Mouse (Mus musculus): ENCODE measurements around the gene Cacnb3.

Gene Cacnb3

DNA sequence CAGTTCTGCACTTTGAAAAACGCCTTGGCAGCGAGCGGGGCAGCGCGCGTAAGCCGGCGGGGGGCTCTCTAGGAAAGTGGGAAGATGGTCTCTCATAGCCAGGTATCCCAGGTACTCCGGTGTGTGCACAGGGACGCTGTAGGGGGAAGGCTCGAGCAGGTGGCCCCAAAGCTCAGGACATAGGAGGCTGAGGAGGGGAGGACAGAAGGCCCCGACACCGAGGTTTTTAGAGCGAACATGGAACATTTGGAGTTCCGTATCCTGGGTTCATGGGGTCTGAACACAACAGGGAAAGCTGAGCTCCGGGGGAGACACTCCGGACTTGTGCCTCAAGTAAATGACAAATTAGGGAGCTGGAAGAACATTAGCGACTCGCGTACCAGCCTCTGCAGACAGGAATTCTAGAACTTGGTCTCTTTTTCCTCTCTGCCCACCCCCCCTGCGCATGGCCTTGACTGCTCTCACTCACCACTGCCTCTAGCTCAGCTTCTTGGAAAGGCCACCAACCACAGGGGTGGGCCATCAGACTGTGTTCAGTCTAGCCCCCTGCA is 4.7 kb downstream of the Cacnb3 start:
- DNase-seq (ENCODE audit: inconsistent ontology term): no peak

DNA sequence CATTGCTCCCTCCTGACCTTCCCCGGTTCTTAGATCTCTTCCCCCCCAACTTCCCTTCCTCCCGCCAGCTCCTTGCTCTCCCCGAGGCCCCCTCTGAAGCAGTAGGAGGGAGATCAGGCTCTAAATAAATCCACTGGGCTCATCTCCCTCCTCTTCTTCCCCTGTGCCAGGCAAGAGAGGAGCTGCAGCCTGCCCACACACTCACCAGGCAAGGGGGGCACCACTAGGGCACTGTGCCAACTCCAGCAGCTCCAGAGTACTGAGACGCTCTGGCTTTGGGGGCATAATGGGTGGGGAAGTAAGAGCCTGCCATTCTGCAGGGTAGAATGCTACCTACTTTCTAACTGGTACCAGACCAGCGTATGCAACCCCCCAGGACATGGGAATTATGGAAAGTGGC is 5.9 kb downstream of the Cacnb3 start:
- DNase-seq (ENCODE audit: inconsistent ontology term): no peak

DNA sequence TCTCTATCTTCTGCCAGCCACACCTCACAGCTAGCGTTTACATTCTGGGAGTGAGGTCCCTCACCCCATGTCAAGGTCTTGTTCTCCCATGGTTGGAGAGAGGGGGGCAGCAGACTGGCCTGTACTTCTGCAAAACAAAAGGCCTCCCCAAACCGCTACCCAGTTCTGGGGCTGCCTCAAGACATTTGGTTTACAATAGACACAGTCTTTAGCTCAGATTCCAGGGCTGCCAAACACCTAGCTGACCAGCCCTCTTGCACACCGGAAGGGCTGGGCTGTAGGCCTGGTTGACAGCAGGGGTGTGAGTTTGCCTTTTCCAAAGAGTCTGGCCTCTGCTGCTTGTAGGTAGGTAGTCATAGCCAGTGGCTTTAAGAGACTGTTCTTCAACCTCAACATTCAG is 6.5 kb downstream of the Cacnb3 start:
- no peak for DNase-seq (ENCODE audit: inconsistent ontology term)

DNA sequence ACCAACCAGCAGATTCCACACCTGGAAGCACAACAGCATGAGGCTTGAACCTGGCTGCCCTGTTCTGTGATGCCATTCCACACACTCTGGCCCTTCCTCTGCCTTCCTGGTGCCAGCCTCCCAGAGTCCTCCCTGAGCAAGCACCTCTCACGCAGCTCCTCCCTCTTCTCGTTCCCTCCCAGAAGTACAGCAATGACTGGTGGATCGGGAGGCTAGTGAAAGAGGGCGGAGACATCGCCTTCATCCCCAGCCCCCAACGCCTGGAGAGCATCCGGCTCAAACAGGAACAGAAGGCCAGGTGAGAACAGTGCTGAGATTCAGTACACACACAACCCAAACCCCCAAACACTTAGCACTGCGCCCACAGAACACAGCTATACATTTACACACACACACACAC is 9.5 kb downstream of the Cacnb3 start:
- DNase-seq (ENCODE audit: inconsistent ontology term): no peak

DNA sequence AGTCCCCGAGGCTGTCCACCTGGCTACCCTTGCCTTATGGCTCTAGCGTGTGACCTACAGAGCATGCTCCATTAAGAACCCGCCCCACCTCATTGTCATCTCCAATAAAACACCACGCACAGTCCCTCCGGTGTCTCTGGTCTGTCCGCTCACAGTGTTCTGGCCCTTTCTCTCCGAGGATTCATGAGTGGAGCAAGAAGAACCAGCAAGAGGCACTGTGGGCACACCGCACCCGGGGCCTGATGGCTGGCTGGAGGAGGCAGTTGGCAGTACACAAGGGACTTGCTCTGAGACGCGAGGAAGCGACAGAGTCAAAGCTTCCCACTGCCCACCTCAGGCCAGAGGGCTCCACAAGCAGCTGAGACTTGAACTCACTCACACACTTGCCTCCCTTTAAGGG is 13.8 kb downstream of the Cacnb3 start:
- DNase-seq (ENCODE audit: inconsistent ontology term): no peak

DNA sequence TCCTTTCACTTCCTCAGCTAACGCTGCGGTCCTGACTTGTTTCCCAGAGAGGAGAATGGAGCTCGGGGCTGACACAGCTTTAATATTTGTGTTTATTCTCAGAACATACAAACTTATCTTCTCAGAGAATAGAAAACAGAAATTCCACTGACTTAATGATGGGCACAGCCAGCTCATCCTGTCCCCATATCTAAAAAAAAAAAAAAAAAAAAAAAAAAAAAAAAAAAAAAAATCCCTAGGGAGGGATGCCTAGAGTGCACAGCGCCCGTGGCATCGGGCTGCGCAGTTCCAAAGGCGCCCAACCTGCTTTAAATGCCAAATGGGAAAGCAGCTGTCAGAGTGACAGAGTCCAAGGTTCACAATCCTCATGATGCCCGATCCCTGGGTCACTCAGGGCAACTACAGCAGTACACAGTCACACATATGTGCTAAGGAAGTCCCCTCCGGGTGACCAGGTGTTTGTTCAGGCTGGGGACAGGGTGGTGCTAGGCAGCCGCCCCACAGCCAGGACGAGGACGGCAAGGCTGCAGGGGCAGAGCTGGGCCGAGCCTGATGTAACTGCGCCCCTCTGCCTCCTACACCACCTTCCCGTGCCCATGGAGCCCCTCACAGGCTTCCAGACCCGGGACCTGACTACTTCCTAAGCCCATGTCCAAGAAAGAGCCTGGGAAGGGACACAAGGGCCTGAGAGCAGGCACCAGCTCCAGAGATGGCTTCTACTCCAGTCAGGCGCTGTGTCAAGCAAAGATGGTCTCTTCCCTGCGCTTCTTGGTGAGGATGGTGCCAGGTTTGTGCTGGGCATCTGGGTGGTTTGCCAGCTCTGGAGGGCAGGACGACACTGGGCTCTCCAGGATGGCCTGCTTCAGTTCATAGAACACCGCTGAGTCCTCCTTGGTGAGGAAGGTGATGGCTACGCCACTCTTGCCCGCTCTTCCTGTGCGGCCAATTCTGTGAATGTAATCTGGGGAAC is 14.7 kb downstream of the Cacnb3 start:
- no peak for DNase-seq (ENCODE audit: inconsistent ontology term)

DNA sequence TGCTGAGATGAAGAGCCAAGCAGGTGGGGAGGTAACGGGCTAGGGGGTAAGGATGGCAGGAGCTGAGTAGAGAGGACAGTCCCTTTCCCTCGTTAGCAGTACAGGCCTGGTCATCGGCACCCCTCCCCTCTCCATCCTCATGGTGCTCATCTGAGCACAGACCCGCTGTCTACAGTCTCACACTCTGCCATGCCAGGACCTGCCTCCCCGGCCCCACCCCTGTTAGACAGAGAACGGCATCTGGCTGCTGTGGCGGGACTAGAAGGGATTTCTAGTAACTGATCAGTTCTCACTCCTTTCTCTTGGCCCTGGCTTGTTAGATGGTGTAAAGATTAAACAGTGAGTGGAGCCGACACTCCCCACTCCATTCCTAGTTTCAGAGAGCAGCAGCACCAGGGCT is 16.1 kb downstream of the Cacnb3 start:
- no peak for DNase-seq (ENCODE audit: inconsistent ontology term)

DNA sequence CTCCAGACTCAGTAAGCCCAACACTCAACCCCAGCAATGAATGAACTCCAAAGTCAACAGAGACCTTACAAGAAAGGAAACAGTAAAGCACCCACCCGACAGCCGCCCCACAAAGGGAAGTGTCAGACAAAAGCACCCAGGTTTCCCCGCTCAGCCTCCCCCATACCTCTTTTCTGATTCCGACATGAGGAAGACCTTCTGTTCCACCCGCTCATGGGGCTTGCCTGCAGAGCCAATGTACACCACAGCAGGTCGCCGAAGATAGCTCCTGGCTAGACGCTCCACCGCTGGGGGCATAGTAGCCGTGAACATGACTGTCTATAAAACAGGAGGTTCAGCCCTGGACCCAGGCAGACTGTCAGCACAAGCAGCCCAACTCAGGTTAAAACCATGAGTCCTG is 16.7 kb downstream of the Cacnb3 start:
- DNase-seq (ENCODE audit: inconsistent ontology term): no peak

DNA sequence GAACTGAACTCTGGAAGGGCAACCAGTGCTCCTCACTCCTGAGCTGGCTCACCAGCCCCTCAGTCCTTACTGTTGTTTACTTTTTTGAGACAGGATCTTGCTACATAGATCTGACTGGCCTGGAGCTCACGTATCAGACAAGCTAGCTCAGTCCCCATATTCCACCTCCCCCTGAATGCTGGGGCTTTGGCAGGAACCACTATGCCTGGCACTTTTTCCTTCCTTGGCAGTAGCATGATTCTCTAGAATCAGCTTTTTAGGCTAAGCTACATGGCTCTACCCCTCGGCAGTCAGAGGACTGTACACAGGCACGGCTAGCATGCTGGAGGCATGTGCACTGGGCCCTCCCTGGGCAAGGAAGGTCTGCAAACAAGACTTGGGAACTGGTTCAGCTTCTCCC is 17.4 kb downstream of the Cacnb3 start:
- DNase-seq (ENCODE audit: inconsistent ontology term): no peak

DNA sequence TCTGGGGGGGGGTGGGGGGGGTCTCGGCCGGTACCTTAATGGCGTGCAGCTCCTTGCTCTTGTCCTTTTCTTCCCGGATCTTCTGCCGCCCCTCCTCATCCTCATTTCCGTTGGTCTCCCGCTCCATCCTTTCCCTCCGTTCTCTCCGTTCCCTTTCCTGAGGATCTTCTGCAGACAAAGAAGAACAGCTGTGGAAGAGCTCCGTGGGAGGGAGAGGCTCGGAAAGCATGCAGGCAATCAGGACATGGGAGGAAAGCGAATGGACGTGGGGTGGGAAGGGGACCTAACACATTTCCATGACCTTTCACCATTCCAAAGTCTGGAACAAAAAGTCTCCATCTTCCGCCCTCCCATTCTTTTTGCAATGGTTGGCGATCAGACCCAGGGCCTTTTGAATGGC is 20.8 kb downstream of the Cacnb3 start:
- DNase-seq (ENCODE audit: inconsistent ontology term): no peak

DNA sequence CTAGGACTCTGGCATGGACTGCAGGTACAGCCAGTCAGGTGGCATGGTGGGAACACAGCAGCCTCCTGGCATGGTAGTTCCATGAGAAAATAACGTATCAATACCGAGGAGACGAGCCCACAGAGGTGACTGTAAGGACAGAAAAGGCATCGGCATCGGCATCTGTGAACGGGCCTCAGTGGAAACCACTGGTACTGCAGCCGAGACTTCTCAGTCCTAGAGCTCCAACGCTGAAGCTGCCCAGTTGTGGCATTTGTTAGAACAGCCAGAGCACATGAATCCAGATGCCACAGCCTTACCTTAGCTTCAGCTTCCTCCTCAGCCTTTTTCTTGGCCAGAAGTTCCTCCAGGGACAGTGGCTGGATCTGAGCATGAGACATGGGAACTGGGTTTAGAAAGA is 21.5 kb downstream of the Cacnb3 start:
- no peak for DNase-seq (ENCODE audit: inconsistent ontology term)

DNA sequence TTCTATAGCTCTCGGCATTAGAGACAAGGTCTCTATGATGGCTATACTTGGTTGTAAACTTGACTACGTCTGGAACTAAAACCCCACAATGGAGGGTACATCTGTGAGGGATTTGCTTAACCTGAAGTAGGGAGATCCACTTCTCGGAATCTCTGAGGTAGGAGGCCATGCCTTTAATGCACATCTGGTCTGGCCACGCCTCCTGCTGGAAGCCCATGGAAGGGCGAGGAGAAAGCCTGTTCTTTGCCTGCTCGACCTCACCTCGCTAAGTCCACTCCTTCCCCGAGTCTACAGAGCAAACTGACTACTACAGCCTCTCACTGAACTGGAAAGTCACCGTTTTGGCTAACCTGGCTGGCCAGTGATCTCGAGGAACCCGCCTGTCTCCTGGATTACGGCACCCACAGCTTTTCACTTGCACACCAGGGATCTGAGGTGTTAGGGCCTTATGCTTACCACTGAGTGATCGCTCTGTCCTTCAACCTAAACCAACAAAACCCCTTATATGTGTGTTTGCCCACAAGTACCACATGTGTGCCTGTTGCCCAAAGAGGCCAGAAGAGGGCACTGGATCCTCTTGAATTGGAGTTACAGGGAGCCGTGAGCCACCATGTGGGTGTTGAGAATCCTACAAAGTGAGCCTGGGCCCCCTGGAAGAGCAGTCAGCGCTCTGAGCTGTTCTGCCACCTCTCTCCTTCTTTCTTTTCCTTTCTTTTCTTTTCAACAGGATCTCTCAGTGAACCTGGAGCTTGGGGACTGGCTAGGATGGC is 26.5 kb downstream of the Cacnb3 start:
- no peak for DNase-seq (ENCODE audit: inconsistent ontology term)

DNA sequence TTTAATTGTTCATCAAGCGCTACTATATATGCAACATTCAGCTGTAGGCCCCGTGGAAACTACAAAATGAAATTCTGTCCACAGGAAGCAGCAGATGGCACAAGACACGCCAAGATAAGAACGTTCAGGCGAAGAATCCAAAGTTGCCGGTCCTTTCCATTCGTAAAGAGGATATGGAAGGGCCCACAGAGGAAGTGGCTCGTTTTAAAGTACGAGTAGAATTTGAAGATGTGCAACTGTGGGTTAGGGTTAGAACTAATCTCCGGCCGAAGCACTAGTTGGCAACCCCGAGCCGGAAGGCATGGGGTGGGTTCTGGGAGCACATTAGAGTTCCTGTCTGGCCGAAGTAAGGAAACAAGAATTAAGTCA is 31.5 kb downstream of the Cacnb3 start:
- DNase-seq (ENCODE audit: inconsistent ontology term): no peak

DNA sequence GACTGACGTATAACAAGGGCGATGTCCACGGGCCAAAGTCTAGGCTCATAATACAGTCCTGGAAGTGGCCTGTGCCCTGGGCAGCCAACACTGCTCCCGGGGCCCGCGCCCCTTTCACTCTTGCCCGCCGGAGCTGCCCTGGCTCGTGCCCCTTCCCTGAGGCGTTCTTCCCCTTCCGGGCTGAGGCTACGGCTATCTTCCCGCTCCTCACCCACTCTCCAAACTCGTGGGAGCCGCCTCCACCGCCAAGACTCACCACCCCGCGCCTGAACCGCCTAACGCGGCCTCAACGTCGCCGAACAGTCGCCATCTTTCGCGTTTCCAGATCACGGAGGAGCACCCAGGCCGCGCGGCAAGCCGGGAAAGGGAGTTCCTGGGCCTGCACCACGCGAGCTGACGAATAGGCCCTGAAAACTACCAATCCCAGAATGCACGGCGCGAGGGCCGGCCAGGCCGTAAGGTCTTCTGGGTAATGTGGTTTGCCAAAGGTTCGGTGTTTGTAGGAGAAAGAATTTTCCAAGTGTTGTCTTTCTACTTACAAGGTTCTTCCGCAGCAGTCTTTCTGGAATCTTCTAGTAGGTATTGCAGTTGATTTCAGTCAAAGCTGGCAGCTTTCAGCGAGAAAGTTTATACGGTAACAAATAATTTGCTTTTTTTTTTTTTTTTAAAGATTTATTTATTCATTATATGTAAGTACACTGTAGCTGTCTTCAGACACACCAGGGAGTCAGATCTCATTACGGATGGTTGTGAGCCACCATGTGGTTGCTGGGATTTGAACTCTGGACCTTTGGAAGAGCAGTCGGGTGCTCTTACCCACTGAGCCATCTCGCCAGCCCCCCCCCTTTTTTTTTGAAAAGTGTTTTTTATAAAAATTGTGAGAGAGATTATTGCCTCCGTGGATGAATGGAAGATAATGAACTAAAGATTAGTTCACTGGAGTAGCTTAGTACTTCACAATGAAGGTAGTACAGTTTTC is 32.2 kb downstream of the Cacnb3 start, which contains the start of gene Ddx23:
Gene Ddx23, minus strand, starts transcription at position 328 of the 979 bp plus-strand sequence.
- DNase-seq (ENCODE audit: inconsistent ontology term): peak; percentile 96

DNA sequence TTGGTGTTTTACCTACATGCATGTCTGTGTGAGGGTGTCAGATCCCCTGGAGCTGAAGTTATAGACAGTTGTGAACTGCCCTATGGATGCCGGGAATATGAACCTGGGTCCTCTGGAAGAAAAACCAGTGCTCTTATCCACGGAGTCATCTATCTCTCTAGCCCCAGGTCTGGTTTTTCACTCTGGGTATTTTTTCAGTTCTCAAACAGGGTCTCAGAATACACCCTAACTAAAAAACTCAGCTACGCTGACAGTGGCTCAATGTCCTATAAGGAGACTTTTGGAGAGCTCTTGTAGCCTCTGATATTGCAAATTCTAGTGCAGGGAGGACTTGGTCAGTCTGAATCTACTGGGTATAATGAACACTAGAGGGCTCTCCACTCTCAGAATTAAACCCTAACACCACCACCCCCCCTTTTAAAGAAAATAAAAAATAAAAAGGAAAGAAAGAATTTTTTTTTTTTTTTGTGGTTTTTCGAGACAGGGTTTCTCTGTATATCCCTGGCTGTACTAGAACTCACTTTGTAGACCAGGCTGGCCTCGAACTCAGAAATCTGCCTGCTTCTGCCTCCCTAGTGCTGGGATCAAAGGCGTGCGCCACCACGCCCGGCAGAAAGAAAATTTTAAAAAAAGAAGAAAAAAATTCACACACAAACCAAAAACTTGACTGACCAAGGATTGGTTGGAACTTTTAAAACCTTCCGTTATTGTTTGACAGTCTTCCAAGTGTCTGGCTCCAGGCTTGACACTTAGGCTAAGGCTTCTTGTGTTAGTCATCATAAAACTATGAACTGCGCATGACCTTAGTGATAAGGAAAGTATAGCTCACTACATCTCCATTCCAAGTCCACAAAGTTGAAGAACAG is 33.6 kb downstream of the Cacnb3 start:
- peak; percentile 44 for DNase-seq (ENCODE audit: inconsistent ontology term)

DNA sequence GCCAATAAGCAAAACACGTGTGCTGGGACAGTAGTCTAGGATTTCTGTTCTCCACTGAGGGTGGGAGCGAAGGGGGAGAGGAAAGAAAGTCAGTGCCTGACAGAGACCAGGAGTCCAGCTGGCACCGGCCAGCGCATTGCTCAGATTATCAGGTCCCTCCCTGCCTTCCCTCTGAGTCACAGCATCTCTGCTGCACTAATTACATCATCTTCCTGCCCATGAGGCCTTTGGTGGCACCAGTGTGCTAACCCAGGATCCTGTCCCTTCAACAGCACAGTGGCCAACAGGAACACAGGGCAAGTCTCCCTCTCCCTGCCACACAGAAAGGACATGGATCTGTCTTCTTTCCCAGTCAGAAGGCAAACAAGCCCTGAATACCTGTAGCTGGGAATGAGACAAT is 42.0 kb downstream of the Cacnb3 start:
- peak; percentile 74 for DNase-seq (ENCODE audit: inconsistent ontology term)

DNA sequence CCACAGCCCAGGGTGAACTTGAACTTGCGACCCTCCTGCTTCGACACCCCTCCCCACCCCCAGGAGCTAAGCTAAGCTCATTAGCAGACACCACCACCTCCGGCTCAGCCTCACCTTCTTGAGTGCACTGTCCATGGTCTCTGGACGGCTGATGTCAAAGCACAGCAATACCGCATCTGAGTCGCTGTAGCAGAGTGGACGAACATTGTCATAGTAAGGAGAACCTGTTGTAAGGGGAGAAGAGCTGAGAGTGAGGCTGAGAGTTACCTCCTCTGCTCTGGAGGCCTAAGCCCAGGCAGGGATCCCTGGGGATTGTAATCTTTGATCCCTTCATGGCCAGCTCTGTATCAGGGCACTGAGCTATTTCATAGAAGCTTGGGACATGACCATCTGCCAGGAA is 43.1 kb downstream of the Cacnb3 start:
- no peak for DNase-seq (ENCODE audit: inconsistent ontology term)

DNA sequence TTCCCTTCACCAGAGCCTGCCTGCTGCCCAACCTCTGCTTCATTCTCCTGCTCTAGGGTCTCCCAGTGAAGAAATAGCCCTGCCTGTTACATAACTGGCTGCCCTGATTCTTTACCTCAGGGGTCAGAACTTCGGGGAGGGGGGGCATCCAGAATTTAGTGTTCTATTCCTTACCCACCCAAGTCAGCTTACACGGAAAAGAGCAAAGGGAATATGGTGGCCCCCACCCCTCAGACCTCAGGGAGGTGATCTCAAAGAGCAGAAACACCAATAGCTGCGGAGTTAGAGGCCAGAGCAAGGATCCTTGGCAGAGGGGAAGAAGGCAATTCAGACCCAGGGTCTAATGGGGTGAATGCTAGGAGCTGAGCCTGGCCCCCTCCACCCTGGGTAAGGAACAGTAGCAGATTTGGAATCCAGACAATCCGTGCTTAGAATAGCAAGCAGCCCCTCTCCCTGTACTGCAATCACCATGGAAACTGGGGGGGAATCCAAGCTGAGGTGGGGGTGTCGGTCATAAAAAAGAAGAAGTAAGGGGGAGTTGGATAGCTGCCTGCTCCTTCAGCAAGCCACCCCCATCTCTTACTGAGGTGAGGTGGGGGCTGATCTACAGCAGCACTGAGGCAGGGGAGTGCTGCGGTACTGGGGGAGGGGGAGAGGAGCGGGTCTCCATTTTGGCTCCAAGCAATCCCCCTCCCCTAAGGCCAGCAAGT is 43.8 kb downstream of the Cacnb3 start:
- DNase-seq (ENCODE audit: inconsistent ontology term): no peak

DNA sequence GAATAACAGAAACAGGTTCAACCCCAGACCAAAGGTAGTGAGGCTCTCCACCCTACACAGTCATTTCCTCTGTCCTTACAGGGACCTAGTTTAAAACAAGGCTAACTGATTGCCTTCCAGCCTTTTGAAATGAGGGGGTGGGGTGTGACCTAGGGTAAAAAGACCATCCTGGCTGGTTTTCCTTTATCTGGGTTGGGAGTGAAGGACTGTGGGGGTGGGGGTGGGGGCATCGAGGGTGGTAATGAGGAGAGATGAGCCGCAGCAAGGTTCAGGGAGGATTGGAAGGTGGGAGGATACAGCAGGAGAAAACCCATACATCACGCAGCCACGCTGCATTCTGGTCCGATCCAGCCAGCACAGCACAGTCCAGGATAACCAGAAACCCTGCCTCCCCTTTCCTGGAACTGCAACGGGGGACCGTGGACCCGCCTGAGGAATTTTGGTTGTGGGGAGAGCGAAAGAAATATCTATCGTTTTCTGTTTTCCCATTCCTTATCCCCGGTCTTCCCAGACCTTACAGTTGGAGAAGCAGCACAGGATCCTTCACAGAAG is 44.4 kb downstream of the Cacnb3 start:
- DNase-seq (ENCODE audit: inconsistent ontology term): no peak
